Mouse (Mus musculus) heart, embryonic 14.5 days (tissue): ENCODE data around the gene Zp3. TPM values are rescaled to one million over a fixed set of nuclear protein-coding genes. Genes with fewer than 3 reads are reported as not detected.

ENCODE experiments used
- ATAC-seq: fragments of 200-750 bp; cut with Nextera tagmentation; 2 replicates; pipeline ENCODE4 v1.8.0; 2017; ENCODE audit warnings: low read depth, moderate TSS enrichment; ENCODE audit not compliant: insufficient number of reproducible peaks, insufficient read depth, low FRiP score
- H3K27ac ChIP-seq, 2 experiments: fragments of 200-500 bp in 1 of 2; fragments of 300-500 bp in 1 of 2; sonication (generic) in 1 of 2; replicated peaks in 1 of 2; 2 replicates each; pipeline ENCODE4 v1.5.1; 2012 to 2014; ENCODE audit warnings: low read depth in 2 of 2, low read length in 2 of 2, control low read depth in 1 of 2, mild to moderate bottlenecking in 1 of 2, mixed read lengths in 1 of 2; ENCODE audit not compliant: control insufficient read depth in 1 of 2, insufficient read depth in 1 of 2
- H3K27me3 ChIP-seq: fragments of 300-500 bp; sonication (generic); 2 replicates; pipeline ENCODE4 v1.6.1; 2014; ENCODE audit warnings: mild to moderate bottlenecking, low read length, control low read depth; ENCODE audit not compliant: control insufficient read depth, insufficient read depth
- H3K36me3 ChIP-seq: fragments of 300-500 bp; sonication (generic); 2 replicates; pipeline ENCODE4 v1.6.1; 2014; ENCODE audit warnings: mild to moderate bottlenecking, control low read depth, low read length, mixed read lengths; ENCODE audit not compliant: control insufficient read depth, insufficient read depth
- H3K4me1 ChIP-seq, 2 experiments: fragments of 200-500 bp in 1 of 2; fragments of 300-500 bp in 1 of 2; sonication (generic) in 1 of 2; 2 replicates each; pipeline ENCODE4 v1.6.1; 2012 to 2014; ENCODE audit warnings: low read length in 2 of 2, control low read depth in 1 of 2, mixed read lengths in 1 of 2; ENCODE audit not compliant: control insufficient read depth in 2 of 2, insufficient read depth in 2 of 2
- H3K4me2 ChIP-seq: fragments of 300-500 bp; sonication (generic); 2 replicates; pipeline ENCODE4 v1.6.1; 2014; ENCODE audit warnings: mild to moderate bottlenecking, low read length
- H3K4me3 ChIP-seq, 2 experiments: fragments of 200-500 bp in 1 of 2; fragments of 300-500 bp in 1 of 2; sonication (generic) in 1 of 2; 2 replicates each; pipeline ENCODE4 v1.5.1; 2012 to 2014; ENCODE audit warnings: low read length in 2 of 2, mild to moderate bottlenecking in 2 of 2, control low read depth in 1 of 2, low read depth in 1 of 2, moderate library complexity in 1 of 2; ENCODE audit not compliant: control insufficient read depth in 1 of 2, insufficient read depth in 1 of 2
- H3K9ac ChIP-seq: fragments of 300-500 bp; sonication (generic); 2 replicates; pipeline ENCODE4 v1.6.1; 2014; ENCODE audit warnings: mild to moderate bottlenecking, low read length
- H3K9me3 ChIP-seq: fragments of 300-500 bp; sonication (generic); 2 replicates; pipeline ENCODE4 v1.6.1; 2016; ENCODE audit warnings: low read length, control low read depth; ENCODE audit not compliant: control insufficient read depth
- WGBS: fragments of 180-500 bp; shearing (Covaris S2); extraction: QIAGEN DNeasy Blood & Tissue Kit; methylation state at CpG from one replicate; pipeline ENCODE4 v1.1.7; 2014; 5-methylcytosine and 5-hydroxymethylcytosine counted together
- polyA plus RNA-seq: library from polyadenylated mRNA; unstranded; fragments of >200 nt; fragmentation: Nextera tagmentation; extraction: Ambion mirVana; gene quantifications from 2 replicates; pipeline ENCODE4 v1.2.1, GENCODE M21; 2014

Zp3 gene
- polyA plus RNA-seq, 1 experiment from 2014 or later: not detected

GRCm38 (mm10) chr5:136004537-136004936 lies 24.6 kb downstream of the Zp3 start:
- WGBS: 66% methylated on average over 4 of the region's 4 CpGs

GRCm38 (mm10) chr5:136007745-136008144 lies 27.8 kb downstream of the Zp3 start:
- Histone ChIP-seq H3K4me2 (no peak overlapping the region), H3K9ac (no peak overlapping the region), H3K4me3 (no peak overlapping the region), H3K36me3 (peaks cover 28% of the 10 kb centered on the region), H3K27ac (no peak overlapping the region), H3K9me3 (no peaks in the 10 kb centered on the region), H3K27me3 (no peaks in the 10 kb centered on the region), H3K4me1 (peaks cover 11 to 13% of the 10 kb centered on the region in 2 experiments)
- ATAC-seq: no peak
- 57% methylated on average over 7 of the region's 7 CpGs for WGBS

More at GRCm38 (mm10) chr5:136004537-136004936, 24.6 kb downstream of the Zp3 start:
- Histone ChIP-seq H3K9ac (no peak overlapping the region), H3K4me2 (no peak overlapping the region), H3K27me3 (no peaks in the 10 kb centered on the region), H3K36me3 (peaks cover 19% of the 10 kb centered on the region), H3K9me3 (no peaks in the 10 kb centered on the region), H3K4me1 (peaks cover 17% of the 10 kb centered on the region in 2 experiments), H3K27ac (no peak overlapping the region), H3K4me3 (no peak overlapping the region)
- ATAC-seq: no peak

- ATAC-seq: peak; percentile 77
- H3K27ac ChIP-seq: peak overlapping the region; percentile 74 to 79
- H3K27me3 ChIP-seq: no peaks in the 10 kb centered on the region
- H3K4me1 ChIP-seq: peaks cover 36 to 46% of the 10 kb centered on the region in 2 experiments
- peak overlapping the region; percentile 46 for H3K4me2 ChIP-seq
- peaks cover 35% of the 10 kb centered on the region for H3K36me3 ChIP-seq
- H3K4me3 ChIP-seq: no peak overlapping the region
- no peaks in the 10 kb centered on the region for H3K9me3 ChIP-seq
- WGBS: 35% methylated on average over 10 of the region's 10 CpGs
- H3K9ac ChIP-seq: peak overlapping the region; percentile 59
Observed at GRCm38 (mm10) chr5:136014877-136015276, 35.0 kb downstream of the Zp3 start.

- ATAC-seq: no peak
- 75% methylated on average over 10 of the region's 10 CpGs for WGBS
Observed at GRCm38 (mm10) chr5:136015586-136015985, 35.7 kb downstream of the Zp3 start.

GRCm38 (mm10) chr5:136016014-136016876 lies 36.3 kb downstream of the Zp3 start:
- Histone ChIP-seq H3K27ac (peak overlapping the region; percentile 15 to 79; a peak in 2 of 4 replicates), H3K9ac (peak overlapping the region; percentile 41; the same call in 1 of the 2 replicates), H3K9me3 (no peaks in the 10 kb centered on the region), H3K4me1 (peaks cover 38 to 51% of the 10 kb centered on the region in 2 experiments), H3K4me3 (no peak overlapping the region), H3K27me3 (no peaks in the 10 kb centered on the region), H3K36me3 (peaks cover 38% of the 10 kb centered on the region), H3K4me2 (0 out of 2 replicates have a peak overlapping the region, but pooled peaks have one; percentile 8)
- 44% methylated on average over 10 of the region's 10 CpGs for WGBS
- no peak for ATAC-seq

More at GRCm38 (mm10) chr5:136015586-136015985, 35.7 kb downstream of the Zp3 start:
- 0 out of 4 replicates have a peak overlapping the region, but pooled peaks of 1 of the 2 experiments have one; percentile 13 for H3K4me3 ChIP-seq
- H3K4me2 ChIP-seq: peak overlapping the region; percentile 46
- H3K27me3 ChIP-seq: no peaks in the 10 kb centered on the region
- no peaks in the 10 kb centered on the region for H3K9me3 ChIP-seq
- H3K4me1 ChIP-seq: peaks cover 38 to 51% of the 10 kb centered on the region in 2 experiments
- H3K27ac ChIP-seq: peak overlapping the region; percentile 74 to 79
- H3K9ac ChIP-seq: peak overlapping the region; percentile 59
- H3K36me3 ChIP-seq: peaks cover 35% of the 10 kb centered on the region

- no peak overlapping the region for H3K4me3 ChIP-seq
- H3K9ac ChIP-seq: no peak overlapping the region
- ATAC-seq: no peak
- WGBS: 77% methylated on average over 6 of the region's 6 CpGs
- no peaks in the 10 kb centered on the region for H3K27me3 ChIP-seq
- H3K27ac ChIP-seq: no peak overlapping the region
- no peaks in the 10 kb centered on the region for H3K9me3 ChIP-seq
- H3K4me2 ChIP-seq: no peak overlapping the region
- H3K36me3 ChIP-seq: peaks cover 34% of the 10 kb centered on the region
- H3K4me1 ChIP-seq: peaks cover 38 to 51% of the 10 kb centered on the region in 2 experiments
Observed at GRCm38 (mm10) chr5:136017262-136017661, 37.4 kb downstream of the Zp3 start.

GRCm38 (mm10) chr5:136018726-136019125 lies 38.8 kb downstream of the Zp3 start:
- Histone ChIP-seq H3K27ac (no peak overlapping the region), H3K9ac (no peak overlapping the region), H3K27me3 (no peaks in the 10 kb centered on the region), H3K4me1 (peaks cover 38 to 51% of the 10 kb centered on the region in 2 experiments), H3K36me3 (peaks cover 30% of the 10 kb centered on the region; the same call in 1 of the 2 replicates), H3K4me2 (no peak overlapping the region), H3K9me3 (no peaks in the 10 kb centered on the region), H3K4me3 (no peak overlapping the region)
- 79% methylated on average over 2 of the region's 2 CpGs for WGBS
- no peak for ATAC-seq
